Mouse (Mus musculus): ENCODE measurements at regions not wholly inside any gene's neighbourhood (a gene's known extent, or its start where the extent isn't known, plus 50 kb on each side); places are given as distances from the start of the nearest gene placed in this dataset.
A peak's percentile ranks its signal among the peaks of the same experiment; 100 is the strongest.

DNA sequence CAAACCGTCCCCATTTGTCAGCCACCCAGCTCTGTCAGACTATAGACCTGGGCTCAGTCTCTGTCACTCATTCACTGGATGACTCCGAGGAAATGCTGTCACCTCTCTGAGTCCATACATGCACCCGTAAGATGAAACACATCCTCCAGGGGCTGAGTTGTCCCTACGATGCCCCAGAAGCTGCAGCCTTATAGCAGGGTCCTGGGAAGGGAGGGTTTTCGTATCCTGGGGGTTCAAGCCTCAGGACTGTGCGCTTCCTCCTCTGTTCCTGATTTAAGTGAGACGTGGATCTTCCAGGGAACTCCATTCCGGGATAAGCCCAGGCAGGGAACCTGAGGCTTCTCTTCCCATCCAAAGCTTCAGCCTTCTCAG is 111.6 kb downstream of the Tpra1 start:
- WGBS: 63% methylated on average over 8 of the region's 8 CpGs
- Histone ChIP-seq H3K36me3 (ENCODE audit: control insufficient read depth, insufficient read depth, low read length) (no peaks in the 10 kb centered on the region), H3K27me3 (ENCODE audit: control insufficient read depth, insufficient read depth, low read length) (no peaks in the 10 kb centered on the region), H3K9me3 (ENCODE audit: control insufficient read depth, low read length) (no peaks in the 10 kb centered on the region), H3K27ac (ENCODE audit: low read depth, low read length) (peak overlapping the region; percentile 81), H3K4me1 (ENCODE audit: control insufficient read depth, insufficient read depth, low read length) (peaks cover 33% of the 10 kb centered on the region), H3K4me3 (ENCODE audit: low read depth, low read length) (no peak overlapping the region), H3K9ac (ENCODE audit: low read length) (0 out of 2 replicates have a peak overlapping the region, but pooled peaks have one; percentile 20), H3K4me2 (ENCODE audit: low read depth) (no peak overlapping the region)
- ATAC-seq (ENCODE audit: insufficient read depth, low FRiP score, low TSS enrichment): no peak
- DNase-seq (ENCODE audit: low spot score): no peak

GRCm38 (mm10) chr6:89024101-89024650 is 122.1 kb downstream of the Tpra1 start:
- Histone ChIP-seq H3K4me3 (ENCODE audit: low read depth, low read length) (no peak overlapping the region), H3K36me3 (ENCODE audit: control insufficient read depth, insufficient read depth, low read length) (no peaks in the 10 kb centered on the region), H3K4me1 (ENCODE audit: control insufficient read depth, insufficient read depth, low read length) (no peaks in the 10 kb centered on the region), H3K4me2 (ENCODE audit: low read depth) (no peak overlapping the region), H3K27ac (ENCODE audit: low read depth, low read length) (no peak overlapping the region), H3K9ac (ENCODE audit: low read length) (no peak overlapping the region), H3K27me3 (ENCODE audit: control insufficient read depth, insufficient read depth, low read length) (0 out of 2 replicates have a peak, but pooled peaks cover 5% of the 10 kb centered on the region), H3K9me3 (ENCODE audit: control insufficient read depth, low read length) (no peaks in the 10 kb centered on the region)
- peak; percentile 31; the same call in 1 of the 2 replicates for ATAC-seq (ENCODE audit: insufficient read depth, low FRiP score, low TSS enrichment)
- peak; percentile 26 for DNase-seq (ENCODE audit: low spot score)
- WGBS: 20% methylated on average over 11 of the region's 11 CpGs

- H3K4me1 ChIP-seq (ENCODE audit: control insufficient read depth, insufficient read depth, low read length): peaks cover 11% of the 10 kb centered on the region
- no peak overlapping the region for H3K27ac ChIP-seq (ENCODE audit: low read depth, low read length)
- DNase-seq (ENCODE audit: low spot score) (no peak), ATAC-seq (ENCODE audit: insufficient read depth, low FRiP score, low TSS enrichment) (no peak)
- H3K9ac ChIP-seq (ENCODE audit: low read length): no peak overlapping the region
- no peaks in the 10 kb centered on the region for H3K9me3 ChIP-seq (ENCODE audit: control insufficient read depth, low read length)
- H3K27me3 ChIP-seq (ENCODE audit: control insufficient read depth, insufficient read depth, low read length): no peaks in the 10 kb centered on the region
- H3K4me2 ChIP-seq (ENCODE audit: low read depth): no peak overlapping the region
- H3K4me3 ChIP-seq (ENCODE audit: low read depth, low read length): no peak overlapping the region
- 48% methylated on average over 5 of the region's 5 CpGs for WGBS
- no peaks in the 10 kb centered on the region for H3K36me3 ChIP-seq (ENCODE audit: control insufficient read depth, insufficient read depth, low read length)
Observed at GRCm38 (mm10) chr6:89033433-89034298, 131.6 kb downstream of the Tpra1 start.

DNA sequence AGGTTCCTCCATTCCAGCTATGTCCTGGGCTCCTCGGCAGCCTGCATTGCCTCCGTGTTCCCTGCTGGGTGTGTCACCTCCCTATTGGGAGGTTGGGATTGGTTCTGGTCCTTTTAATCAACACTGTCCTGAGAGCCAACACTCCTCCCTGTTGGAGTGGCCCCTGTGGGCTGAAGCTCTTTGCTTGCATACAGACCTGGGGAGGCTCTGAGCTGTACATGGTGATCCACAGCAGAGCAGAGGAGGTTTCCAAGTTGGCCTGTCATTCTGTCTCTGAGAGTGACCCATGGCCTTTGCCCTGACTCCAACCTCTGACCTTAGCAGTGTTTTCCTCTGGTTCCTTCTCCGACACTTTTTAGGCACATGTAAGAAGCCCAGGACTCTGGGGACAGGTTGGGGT is 132.4 kb downstream of the Tpra1 start:
- ATAC-seq (ENCODE audit: insufficient read depth, low FRiP score, low TSS enrichment): no peak
- 45% methylated on average over 3 of the region's 3 CpGs for WGBS
- Histone ChIP-seq H3K9ac (ENCODE audit: low read length) (no peak overlapping the region), H3K27ac (ENCODE audit: low read depth, low read length) (no peak overlapping the region), H3K27me3 (ENCODE audit: control insufficient read depth, insufficient read depth, low read length) (no peaks in the 10 kb centered on the region), H3K36me3 (ENCODE audit: control insufficient read depth, insufficient read depth, low read length) (no peaks in the 10 kb centered on the region), H3K4me3 (ENCODE audit: low read depth, low read length) (no peak overlapping the region), H3K4me1 (ENCODE audit: control insufficient read depth, insufficient read depth, low read length) (peaks cover 11% of the 10 kb centered on the region), H3K9me3 (ENCODE audit: control insufficient read depth, low read length) (no peaks in the 10 kb centered on the region), H3K4me2 (ENCODE audit: low read depth) (no peak overlapping the region)
- no peak for DNase-seq (ENCODE audit: low spot score)

GRCm38 (mm10) chr6:89035061-89035835 is 133.2 kb downstream of the Tpra1 start:
- ATAC-seq (ENCODE audit: insufficient read depth, low FRiP score, low TSS enrichment): 0 out of 2 replicates have a peak, but pooled peaks have one; percentile 48

GRCm38 (mm10) chr6:89035836-89036156 is 133.7 kb downstream of the Tpra1 start:
- no peaks in the 10 kb centered on the region for H3K36me3 ChIP-seq (ENCODE audit: control insufficient read depth, insufficient read depth, low read length)
- H3K27me3 ChIP-seq (ENCODE audit: control insufficient read depth, insufficient read depth, low read length): no peaks in the 10 kb centered on the region
- ATAC-seq (ENCODE audit: insufficient read depth, low FRiP score, low TSS enrichment) (peak; percentile 52; the same call in 1 of the 2 replicates), DNase-seq (ENCODE audit: low spot score) (no peak)
- no peak overlapping the region for H3K4me3 ChIP-seq (ENCODE audit: low read depth, low read length)
- peaks cover 11% of the 10 kb centered on the region for H3K4me1 ChIP-seq (ENCODE audit: control insufficient read depth, insufficient read depth, low read length)
- WGBS: 54% methylated on average over 4 of the region's 4 CpGs
- no peaks in the 10 kb centered on the region for H3K9me3 ChIP-seq (ENCODE audit: control insufficient read depth, low read length)
- H3K4me2 ChIP-seq (ENCODE audit: low read depth): no peak overlapping the region
- no peak overlapping the region for H3K27ac ChIP-seq (ENCODE audit: low read depth, low read length)
- H3K9ac ChIP-seq (ENCODE audit: low read length): no peak overlapping the region

More at GRCm38 (mm10) chr6:89035061-89035835, 133.2 kb downstream of the Tpra1 start:
- DNase-seq (ENCODE audit: low spot score): peak; percentile 58
- 50% methylated on average over 13 of the region's 13 CpGs for WGBS
- Histone ChIP-seq H3K4me3 (ENCODE audit: low read depth, low read length) (no peak overlapping the region), H3K27ac (ENCODE audit: low read depth, low read length) (no peak overlapping the region), H3K4me2 (ENCODE audit: low read depth) (no peak overlapping the region), H3K4me1 (ENCODE audit: control insufficient read depth, insufficient read depth, low read length) (peaks cover 11% of the 10 kb centered on the region), H3K9ac (ENCODE audit: low read length) (peak overlapping the region; percentile 35; the same call in 1 of the 2 replicates), H3K9me3 (ENCODE audit: control insufficient read depth, low read length) (no peaks in the 10 kb centered on the region), H3K36me3 (ENCODE audit: control insufficient read depth, insufficient read depth, low read length) (no peaks in the 10 kb centered on the region), H3K27me3 (ENCODE audit: control insufficient read depth, insufficient read depth, low read length) (no peaks in the 10 kb centered on the region)

DNA sequence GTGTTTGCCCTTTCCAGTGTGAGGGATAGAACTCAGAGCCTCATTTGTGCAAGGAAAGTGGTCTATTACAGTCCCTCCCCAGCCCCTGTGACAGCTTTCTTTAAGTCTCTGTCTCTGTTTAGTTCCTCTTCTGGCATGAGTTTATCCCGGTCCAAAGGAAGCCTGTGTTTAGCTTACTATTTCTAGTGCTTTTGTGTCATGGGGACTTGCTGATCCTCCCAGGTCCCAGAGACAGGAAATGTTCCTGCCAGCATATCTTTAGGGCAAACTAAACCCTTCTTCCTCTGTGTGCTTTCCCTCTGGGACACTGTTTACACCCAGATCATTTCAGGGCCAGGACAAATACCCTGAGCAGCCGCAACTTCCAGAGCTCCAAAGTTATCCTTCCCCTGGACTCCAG is 135.3 kb downstream of the Tpra1 start:
- H3K27ac ChIP-seq (ENCODE audit: low read depth, low read length): no peak overlapping the region

DNA sequence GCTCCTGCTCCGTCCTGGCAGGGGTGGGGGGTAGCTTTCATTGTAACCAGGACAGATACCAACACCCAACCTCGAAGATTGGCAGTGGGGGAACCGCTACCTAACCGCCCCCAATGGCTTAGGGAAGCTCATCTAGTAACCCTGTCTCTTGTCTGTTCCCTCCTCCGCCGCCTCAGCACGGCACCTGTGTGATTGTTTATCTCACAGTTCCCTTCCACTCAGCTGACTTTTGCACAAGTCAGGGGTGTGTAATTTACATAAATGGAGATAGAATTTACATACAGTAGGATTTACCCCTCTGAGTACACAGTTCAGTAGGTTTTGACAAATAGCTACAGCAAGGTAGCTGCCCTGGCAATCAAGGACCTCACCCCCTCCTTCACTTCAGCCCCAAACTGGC is 135.8 kb downstream of the Tpra1 start:
- DNase-seq (ENCODE audit: low spot score) (no peak), ATAC-seq (ENCODE audit: insufficient read depth, low FRiP score, low TSS enrichment) (no peak)
- H3K4me1 ChIP-seq (ENCODE audit: control insufficient read depth, insufficient read depth, low read length): peaks cover 11% of the 10 kb centered on the region
- H3K9ac ChIP-seq (ENCODE audit: low read length): no peak overlapping the region
- 74% methylated on average over 7 of the region's 7 CpGs for WGBS
- no peaks in the 10 kb centered on the region for H3K9me3 ChIP-seq (ENCODE audit: control insufficient read depth, low read length)
- H3K36me3 ChIP-seq (ENCODE audit: control insufficient read depth, insufficient read depth, low read length): no peaks in the 10 kb centered on the region
- H3K4me3 ChIP-seq (ENCODE audit: low read depth, low read length): no peak overlapping the region
- no peak overlapping the region for H3K4me2 ChIP-seq (ENCODE audit: low read depth)
- H3K27me3 ChIP-seq (ENCODE audit: control insufficient read depth, insufficient read depth, low read length): no peaks in the 10 kb centered on the region
- H3K27ac ChIP-seq (ENCODE audit: low read depth, low read length): no peak overlapping the region

More for the DNA sequence above, 135.3 kb downstream of the Tpra1 start:
- H3K4me2 ChIP-seq (ENCODE audit: low read depth): no peak overlapping the region
- no peak for DNase-seq (ENCODE audit: low spot score)
- no peaks in the 10 kb centered on the region for H3K36me3 ChIP-seq (ENCODE audit: control insufficient read depth, insufficient read depth, low read length)
- no peaks in the 10 kb centered on the region for H3K9me3 ChIP-seq (ENCODE audit: control insufficient read depth, low read length)
- peaks cover 11% of the 10 kb centered on the region for H3K4me1 ChIP-seq (ENCODE audit: control insufficient read depth, insufficient read depth, low read length)
- H3K4me3 ChIP-seq (ENCODE audit: low read depth, low read length): no peak overlapping the region
- WGBS: 63% methylated on average over 2 of the region's 2 CpGs
- no peak for ATAC-seq (ENCODE audit: insufficient read depth, low FRiP score, low TSS enrichment)
- H3K27me3 ChIP-seq (ENCODE audit: control insufficient read depth, insufficient read depth, low read length): no peaks in the 10 kb centered on the region
- H3K9ac ChIP-seq (ENCODE audit: low read length): no peak overlapping the region

All from neural tube, embryonic 11.5 days (tissue).